Mouse (Mus musculus): ENCODE data around the gene Cers5.
"Not testable (repeated sequence)": the region's sequence is repeated elsewhere in the genome, so short reads cannot be mapped to it uniquely, and the experiment has no call there.

Cers5 gene

DNA sequence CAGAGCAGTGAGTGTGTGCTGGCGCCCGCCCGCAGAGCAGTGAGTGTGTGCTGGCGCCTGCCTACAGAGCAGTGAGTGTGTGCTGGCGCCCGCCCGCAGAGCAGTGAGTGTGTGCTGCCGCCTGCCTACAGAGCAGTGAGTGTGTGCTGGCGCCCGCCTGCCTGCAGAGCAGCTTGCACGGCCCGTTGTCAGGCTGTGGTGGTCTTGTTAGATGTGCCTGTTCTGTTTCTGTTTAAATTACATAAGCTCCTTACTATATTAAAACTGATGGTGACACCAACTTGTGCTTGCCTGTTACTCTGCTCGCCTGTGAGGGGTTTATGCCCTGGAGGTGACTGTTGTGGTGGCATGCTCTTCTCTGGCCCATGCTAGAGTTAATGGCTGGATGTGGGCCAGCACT lies 64.5 kb downstream of the Cers5 start:
- DNase-seq (ENCODE audit: low spot score), result no peak

DNA sequence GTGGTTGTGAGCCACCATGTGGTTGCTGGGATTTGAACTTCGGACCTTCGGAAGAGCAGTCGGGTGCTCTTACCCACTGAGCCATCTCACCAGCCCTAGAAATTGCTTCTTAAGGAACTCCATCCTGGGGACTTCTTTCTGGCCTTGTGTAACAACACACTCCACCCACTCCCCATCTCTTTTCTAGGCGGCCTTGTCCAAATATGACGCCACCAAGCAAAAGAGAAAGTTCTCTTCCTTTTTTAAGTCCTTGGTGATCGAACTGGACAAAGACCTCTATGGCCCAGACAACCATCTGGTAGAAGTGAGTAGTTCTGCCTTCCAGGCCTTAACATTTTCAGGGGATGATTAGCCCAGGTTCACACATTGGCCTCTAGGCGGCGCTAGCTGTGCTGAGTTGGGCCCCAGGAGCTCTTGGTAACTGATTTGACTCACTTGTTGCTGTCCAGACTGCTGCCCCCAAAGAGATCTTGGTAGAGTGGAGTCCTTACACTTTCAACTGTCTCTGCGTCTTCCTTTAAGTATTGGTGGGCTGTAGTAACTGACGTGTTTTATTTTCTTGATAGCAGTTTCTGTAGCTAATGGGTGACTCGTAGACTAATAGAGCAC lies 67.1 kb downstream of the Cers5 start, which contains the start of gene Gm17349:
Gene Gm17349, minus strand, starts transcription at position 51 of the 609 bp plus-strand sequence.
- peak; percentile 38 for DNase-seq (ENCODE audit: low spot score)

DNA sequence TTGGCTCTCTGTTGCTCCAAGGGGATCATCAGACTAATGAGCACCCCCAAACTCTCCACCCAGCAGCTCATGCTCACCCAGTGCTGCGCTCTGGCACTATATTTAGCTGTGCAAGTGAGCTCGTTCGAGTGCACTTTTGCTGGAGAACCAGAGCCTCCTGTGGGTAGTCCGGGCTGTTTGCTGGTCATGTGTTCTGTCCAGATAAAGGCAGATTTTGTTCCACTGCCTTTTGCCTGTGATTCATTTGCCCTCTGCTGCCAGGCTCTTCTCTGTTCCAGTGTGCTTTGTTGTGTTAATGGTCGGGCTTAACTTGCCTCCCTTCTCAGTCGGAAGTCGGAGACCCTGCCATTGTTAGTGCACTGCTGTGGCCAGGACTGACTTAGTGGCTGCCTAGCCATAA lies 67.8 kb downstream of the Cers5 start:
- DNase-seq (ENCODE audit: low spot score), result no peak

DNA sequence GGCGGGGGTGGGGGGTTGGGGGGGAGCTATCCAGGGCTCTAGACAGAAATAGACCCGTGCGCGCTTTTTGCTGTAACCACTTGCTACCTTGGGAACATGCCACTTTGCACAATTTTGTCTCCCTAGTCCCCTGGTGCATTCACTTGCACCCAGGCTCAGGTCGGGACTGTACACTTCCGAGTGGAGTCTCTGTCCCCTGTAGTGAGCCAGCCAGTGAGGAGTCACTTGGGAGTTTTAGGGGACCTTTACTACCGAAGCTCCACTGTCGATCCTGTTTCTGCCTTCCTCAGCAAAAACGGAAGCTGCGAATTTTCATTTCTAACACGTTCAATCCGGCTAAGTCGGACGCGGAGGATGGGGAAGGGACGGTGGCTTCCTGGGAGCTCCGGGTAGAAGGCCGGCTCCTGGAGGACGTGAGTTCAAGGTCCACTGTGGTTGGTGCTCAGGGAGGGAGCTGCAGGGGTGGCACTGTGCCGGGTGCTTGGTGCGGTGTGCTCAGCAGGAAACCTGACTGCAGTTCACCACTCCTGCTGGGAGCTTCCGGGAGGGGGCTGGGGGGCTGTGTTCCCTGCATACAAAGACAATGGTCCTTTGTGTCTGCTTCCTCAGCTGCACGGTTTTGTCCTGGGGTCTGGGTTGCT lies 68.5 kb downstream of the Cers5 start:
- DNase-seq (ENCODE audit: low spot score), result no peak

DNA sequence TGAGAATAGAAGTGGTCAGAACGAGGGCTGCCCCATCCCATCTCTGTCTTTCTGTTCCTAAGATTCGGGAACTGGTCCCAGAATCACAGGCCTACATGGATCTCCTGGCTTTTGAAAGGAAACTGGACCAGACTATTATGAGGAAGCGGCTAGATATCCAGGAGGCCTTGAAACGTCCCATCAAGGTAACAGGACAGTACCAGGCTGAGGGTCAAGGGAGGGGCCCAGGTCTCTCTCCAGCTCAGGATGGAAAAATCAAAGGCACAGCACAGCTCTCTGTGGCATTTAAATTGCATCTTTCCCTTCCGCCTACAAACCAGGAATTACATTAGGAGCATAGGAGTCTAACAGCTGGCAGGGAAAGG lies 69.0 kb downstream of the Cers5 start:
- DNase-seq (ENCODE audit: low spot score), result no peak

DNA sequence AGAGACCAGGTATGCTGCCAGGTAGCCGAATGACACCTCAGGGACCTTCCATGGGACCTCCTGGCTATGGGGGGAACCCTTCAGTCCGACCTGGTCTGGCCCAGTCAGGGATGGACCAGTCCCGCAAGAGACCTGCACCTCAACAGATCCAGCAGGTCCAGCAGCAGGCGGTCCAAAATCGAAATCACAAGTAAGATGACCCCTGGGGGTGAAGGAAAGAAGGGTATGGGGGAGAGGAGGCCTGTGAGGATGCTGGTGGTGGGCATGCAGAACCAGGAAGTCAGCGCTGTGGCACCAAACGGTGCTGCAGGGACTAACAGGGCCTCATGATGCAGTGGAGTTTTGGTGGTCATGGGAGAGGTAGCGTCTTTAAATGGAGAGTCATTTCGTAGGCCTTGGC lies 69.6 kb downstream of the Cers5 start:
- no peak for DNase-seq (ENCODE audit: low spot score)

DNA sequence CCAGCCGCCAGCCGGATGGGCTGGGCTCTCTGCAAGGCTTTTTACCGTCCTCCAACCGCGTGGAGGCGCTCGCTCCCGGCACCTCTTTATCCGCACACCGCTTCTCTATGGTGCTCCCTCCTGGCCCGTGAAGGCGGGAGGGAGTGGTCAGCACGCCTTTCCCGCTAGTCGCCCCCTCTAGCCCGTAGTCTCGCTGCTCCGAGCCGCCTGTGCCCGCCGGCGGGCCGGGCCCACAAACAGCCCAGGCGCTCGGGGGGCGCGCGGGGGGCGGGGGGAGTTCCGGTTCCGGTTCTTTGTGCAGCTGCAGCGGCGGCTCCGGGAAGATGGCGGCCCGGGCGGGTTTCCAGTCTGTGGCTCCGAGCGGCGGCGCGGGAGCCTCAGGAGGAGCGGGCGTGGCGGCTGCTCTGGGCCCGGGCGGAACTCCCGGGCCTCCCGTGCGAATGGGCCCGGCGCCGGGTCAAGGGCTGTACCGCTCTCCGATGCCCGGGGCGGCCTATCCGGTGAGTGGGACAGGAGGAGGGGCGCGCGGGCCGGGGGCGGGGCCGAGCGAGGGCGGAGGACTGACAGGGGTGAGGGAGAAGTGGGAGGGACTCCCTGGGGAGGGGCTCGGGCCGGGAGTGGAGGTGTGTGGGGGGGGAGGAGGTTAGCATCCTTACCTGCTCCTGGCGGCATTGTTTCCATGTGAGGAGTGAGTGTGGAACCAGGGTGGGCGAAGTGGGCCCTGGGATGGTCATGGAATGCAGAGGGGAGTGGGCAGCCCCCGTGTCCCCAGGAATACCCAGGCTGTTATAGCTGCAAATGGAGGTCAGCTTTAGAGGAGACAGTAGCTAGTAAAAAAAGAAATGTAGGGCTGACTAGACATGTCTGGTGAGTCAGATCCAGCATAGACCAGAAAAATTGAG lies 70.4 kb downstream of the Cers5 start, which contains the start of gene Smarcd1:
Gene Smarcd1, plus strand, starts transcription at position 131 of the 902 bp plus-strand sequence.
- DNase-seq (ENCODE audit: low spot score), result peak; percentile 90

DNA sequence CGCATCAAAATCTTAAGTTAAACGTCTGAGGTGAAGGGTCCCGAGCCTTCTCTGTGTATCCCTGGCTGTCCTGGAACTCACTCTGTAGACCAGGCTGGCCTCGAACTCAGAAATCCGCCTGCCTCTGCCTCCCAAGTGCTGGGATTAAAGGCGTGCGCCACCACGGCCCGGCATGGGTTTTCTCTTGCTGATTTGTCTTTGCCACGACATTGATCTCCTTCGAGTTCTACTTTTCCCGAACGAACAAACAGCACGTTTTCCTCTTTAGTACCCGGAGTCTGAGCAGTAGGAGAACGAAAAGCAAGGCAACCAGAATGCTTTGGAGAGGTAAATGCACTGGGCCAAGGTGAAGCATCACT lies 71.1 kb downstream of the Cers5 start:
- not testable (repeated sequence) for DNase-seq (ENCODE audit: low spot score)

DNA sequence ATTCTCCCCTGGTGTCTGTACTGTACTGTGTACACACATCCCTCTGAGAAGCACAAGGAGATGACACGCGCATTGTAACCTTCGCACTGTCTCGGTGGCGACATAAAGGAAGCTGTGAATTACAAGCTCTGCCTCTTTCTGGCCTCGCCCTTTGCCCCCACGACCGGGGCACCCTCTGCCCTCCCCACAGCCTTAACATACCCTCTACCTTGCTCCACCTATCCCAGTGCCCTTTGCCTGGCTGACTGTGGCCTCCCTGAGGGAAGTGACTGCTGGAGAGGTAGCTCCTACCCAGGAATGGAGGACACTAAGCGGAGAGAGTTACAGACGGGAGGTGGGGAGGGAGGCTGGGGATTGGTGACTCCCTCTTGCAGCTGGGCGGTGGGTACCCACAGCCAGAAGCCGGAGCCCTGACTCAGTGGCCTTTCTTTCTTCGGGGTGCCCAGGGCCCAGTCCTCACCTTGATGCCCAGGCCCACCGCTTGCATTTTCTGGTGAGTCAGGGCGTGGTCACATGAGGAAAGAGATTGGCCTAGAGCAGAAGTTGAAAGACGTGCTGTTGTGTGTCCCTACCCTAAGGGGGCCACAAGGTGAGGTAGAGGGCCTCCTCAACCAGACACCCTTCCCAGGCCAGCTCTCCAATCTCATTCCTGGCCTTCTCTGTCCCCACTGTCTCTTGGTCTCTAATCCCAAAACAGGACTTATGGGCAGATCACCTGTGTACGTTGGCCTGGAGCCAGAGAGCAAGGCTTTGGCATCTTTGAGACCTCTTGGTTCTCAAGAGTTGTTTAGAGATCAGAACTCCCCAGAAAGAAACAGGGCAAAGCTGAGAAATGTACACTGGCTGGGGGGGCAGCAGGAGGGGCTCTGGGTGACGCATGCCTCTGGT lies 72.2 kb downstream of the Cers5 start:
- no peak for DNase-seq (ENCODE audit: low spot score)

DNA sequence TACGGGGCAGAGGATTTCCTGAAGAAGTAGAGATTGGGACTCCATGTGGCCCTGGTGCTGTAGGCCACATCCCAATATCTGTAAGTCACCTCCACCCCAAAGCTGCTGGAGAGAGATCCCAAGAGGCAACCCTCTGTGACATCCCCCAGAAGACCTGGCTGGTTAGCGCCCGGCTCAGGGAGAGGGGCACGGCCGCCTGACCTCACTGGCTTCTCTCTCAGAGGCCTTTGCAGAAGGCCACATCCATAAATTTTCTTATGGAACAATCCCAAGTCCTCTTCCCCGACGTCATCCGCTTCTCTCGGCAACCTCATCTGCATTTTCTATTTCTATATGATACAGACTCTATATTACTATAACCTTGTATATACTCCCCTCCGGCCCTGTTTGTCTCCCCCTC lies 73.0 kb downstream of the Cers5 start:
- no peak for DNase-seq (ENCODE audit: low spot score)

DNA sequence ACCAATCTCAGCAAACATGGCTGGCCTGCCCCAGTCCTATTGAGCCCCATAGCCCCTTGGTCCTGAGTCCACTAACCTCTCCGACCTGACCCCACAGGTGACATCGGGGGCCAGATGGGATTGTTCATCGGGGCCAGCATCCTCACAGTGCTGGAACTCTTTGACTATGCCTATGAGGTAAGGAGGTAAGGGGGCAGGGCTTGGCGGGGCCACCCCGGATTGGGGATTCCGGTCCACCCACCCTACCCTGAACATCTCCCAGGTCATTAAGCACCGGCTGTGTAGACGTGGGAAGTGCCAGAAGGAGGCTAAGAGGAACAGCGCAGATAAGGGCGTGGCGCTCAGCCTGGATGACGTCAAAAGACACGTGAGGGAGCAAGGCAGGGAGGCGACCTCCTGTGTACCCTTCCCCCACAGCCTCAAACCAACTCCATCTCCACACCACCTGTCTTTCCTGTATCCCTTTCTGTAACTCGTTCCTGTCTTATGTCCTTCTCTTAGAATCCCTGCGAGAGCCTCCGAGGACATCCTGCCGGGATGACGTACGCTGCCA lies 74.1 kb downstream of the Cers5 start:
- DNase-seq (ENCODE audit: low spot score), result no peak

DNA sequence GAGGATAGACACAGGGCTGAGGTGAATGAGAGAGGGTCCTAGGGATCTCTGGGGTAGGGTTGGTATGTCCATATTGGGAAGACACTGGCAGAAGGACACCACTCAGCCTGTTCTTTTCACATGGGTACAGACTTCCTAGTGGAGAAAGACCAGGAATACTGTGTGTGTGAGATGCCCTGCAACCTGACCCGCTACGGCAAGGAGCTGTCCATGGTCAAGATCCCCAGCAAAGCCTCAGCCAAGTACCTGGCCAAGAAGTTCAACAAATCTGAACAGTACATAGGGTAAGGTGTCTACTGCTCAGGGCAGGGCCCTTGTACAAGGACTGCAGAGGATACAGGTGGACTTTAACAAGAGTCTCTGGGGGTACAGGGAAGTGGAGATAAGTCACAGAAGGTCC lies 75.4 kb downstream of the Cers5 start:
- no peak for DNase-seq (ENCODE audit: low spot score)

DNA sequence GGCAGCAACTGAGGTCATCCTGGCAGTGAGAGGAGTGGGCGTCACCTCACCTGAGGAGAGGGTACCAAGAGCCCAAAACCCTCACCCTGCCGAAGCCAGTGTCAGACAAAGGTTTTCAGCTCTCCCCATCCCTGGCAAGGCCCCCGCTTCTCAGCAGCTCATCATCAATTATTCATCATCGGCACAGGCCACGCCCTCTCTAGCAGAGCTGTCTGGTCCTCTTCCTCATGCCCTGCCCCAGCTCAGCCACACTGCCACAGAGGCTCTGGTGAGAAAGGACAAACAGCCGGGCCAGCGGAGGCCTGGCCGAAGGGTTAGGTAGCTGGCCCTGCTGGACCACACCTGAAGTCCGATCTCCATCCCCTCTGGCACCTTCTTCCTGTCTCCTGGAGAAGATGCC lies 80.7 kb downstream of the Cers5 start:
- no peak for DNase-seq (ENCODE audit: low spot score)

DNA sequence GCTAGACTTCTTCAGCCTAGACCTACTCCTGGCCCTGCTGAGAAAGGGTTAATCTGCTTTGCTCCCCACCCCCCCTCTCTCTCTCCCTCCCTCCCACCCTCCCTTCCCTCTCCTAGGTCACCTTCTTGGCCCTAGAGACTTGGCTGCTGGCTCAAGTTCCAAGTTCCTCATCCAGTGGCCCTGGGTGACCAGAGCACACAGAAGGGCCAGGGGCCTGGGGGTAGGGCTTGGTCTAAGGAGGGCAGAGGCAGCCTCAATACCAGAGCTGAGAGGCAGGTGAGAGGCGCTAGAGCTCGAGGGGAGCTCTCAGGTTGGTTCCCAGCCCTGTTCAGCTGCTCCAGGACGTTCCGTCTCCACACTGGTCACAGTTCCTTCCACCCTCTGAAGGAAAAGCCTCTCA lies 81.8 kb downstream of the Cers5 start:
- DNase-seq (ENCODE audit: low spot score), result no peak

DNA sequence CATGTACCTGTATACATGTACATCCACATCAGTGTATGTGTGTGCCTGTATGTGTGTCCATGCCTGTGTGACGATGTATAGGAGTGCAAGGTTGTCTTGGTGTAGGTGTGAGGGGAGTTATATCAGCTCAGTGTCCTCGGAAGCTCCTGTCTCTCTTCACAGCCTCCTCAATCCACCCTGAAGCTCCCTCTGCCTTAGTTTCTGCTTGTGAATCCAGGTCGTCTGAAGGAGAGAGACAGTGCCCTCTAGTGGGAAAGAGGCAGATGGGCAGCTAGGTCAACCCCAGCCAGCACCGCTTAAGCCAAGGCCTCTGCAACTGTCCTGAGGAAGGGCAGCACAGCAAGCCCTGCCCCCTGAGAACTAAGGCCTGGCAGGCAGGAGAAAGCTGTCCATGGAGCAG lies 84.0 kb downstream of the Cers5 start:
- DNase-seq (ENCODE audit: low spot score), result no peak
